Mouse (Mus musculus) midbrain, embryonic 13.5 days (tissue): Measurements from ENCODE around the gene Tardbp. TPM values are rescaled to one million over a fixed set of nuclear protein-coding genes. Genes with fewer than 3 reads are reported as not detected.

ENCODE experiments used
- ATAC-seq: fragments of 200-750 bp; cut with Nextera tagmentation; 2 replicates; pipeline ENCODE4 v1.8.0; 2017; ENCODE audit warnings: mild to moderate bottlenecking, moderate TSS enrichment, moderate library complexity
- H3K27ac ChIP-seq: fragments of 300-500 bp; sonication (generic); 2 replicates; pipeline ENCODE4 v1.5.1; 2015; ENCODE audit warnings: inconsistent platforms, mild to moderate bottlenecking, moderate library complexity
- H3K27me3 ChIP-seq: fragments of 300-500 bp; sonication (generic); 2 replicates; pipeline ENCODE4 v1.6.1; 2015; ENCODE audit warnings: mild to moderate bottlenecking, inconsistent platforms
- H3K36me3 ChIP-seq: fragments of 300-500 bp; sonication (generic); 2 replicates; pipeline ENCODE4 v1.6.1; 2015; ENCODE audit warnings: mild to moderate bottlenecking, inconsistent platforms
- H3K4me1 ChIP-seq: fragments of 300-500 bp; sonication (generic); replicated peaks from 2 replicates; pipeline ENCODE4 v1.6.1; 2015; ENCODE audit warnings: inconsistent platforms
- H3K4me2 ChIP-seq: fragments of 300-500 bp; sonication (generic); replicated peaks from 2 replicates; pipeline ENCODE4 v1.6.1; 2015; ENCODE audit warnings: moderate library complexity, mild to moderate bottlenecking, inconsistent platforms
- H3K4me3 ChIP-seq: fragments of 300-500 bp; sonication (generic); replicated peaks from 2 replicates; pipeline ENCODE4 v1.5.1; 2015; ENCODE audit warnings: mild to moderate bottlenecking, inconsistent platforms
- H3K9ac ChIP-seq: fragments of 300-500 bp; sonication (generic); replicated peaks from 2 replicates; pipeline ENCODE4 v1.6.1; 2015; ENCODE audit warnings: mild to moderate bottlenecking, inconsistent platforms
- H3K9me3 ChIP-seq: fragments of 300-500 bp; sonication (generic); 2 replicates; pipeline ENCODE4 v1.6.1; 2016; ENCODE audit warnings: mild to moderate bottlenecking, inconsistent platforms
- WGBS: fragments of 180-500 bp; shearing (Covaris S2); methylation state at CpG from one replicate; pipeline ENCODE4 v1.1.7; 2015; 5-methylcytosine and 5-hydroxymethylcytosine counted together
- polyA plus RNA-seq: library from polyadenylated mRNA; unstranded; fragments of >200 nt; fragmentation: Nextera tagmentation; extraction: Ambion mirVana; gene quantifications from 2 replicates; pipeline ENCODE4 v1.2.1, GENCODE M21; 2015

Gene Tardbp
- polyA plus RNA-seq, 1 experiment from 2014 or later = 283 TPM

DNA sequence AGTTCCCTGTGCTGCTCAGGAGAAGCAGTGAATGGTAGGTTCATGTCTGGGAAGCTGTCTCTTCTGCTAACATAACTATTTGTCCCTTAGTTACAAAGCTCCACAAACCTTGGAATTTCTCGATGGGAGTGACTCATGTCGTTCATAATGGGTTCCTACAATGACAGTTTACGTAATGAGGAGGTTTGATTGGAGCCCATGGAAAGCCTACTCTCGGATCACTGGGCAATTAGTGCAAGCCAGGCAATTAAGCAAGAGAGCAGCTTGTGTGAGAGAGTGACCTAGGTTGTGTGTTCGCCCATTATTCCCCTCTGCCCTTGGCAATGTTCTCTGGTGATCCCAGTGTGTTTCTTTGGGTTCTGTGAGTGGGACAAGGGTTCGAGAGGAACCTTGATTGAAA is 30.9 kb downstream of the Tardbp start:
- 82% methylated on average over 6 of the region's 6 CpGs for WGBS
- no peak overlapping the region for H3K4me2 ChIP-seq
- peaks cover 66% of the 10 kb centered on the region for H3K36me3 ChIP-seq
- no peak overlapping the region for H3K27ac ChIP-seq
- ATAC-seq = no peak
- no peaks in the 10 kb centered on the region for H3K9me3 ChIP-seq
- no peak overlapping the region for H3K4me3 ChIP-seq
- peaks cover 14% of the 10 kb centered on the region for H3K4me1 ChIP-seq
- no peak overlapping the region for H3K9ac ChIP-seq
- no peaks in the 10 kb centered on the region for H3K27me3 ChIP-seq

DNA sequence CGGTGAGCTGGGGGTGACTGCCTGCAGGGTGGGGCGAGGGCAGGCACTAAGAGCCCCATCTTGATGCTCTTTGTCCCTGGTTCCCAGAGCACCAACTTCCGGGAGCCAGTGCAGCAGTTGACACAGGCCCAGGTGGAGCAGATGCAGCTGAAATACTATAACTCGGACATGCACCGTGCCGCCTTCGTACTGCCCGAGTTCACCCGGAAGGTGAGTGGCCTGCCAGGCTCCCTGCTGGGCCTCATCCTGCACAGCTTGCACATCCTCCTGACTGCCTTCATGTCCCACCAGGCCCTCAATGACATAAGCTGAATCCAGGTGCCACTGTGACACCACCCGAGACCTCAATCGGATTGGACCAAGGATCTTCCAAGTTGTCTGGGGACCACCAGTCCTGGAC is 32.8 kb downstream of the Tardbp start:
- WGBS = 96% methylated on average over 11 of the region's 11 CpGs
- Histone ChIP-seq H3K4me3 (no peak overlapping the region), H3K27me3 (no peaks in the 10 kb centered on the region), H3K27ac (no peak overlapping the region), H3K9me3 (no peaks in the 10 kb centered on the region), H3K36me3 (peaks cover 61% of the 10 kb centered on the region), H3K9ac (no peak overlapping the region), H3K4me2 (no peak overlapping the region), H3K4me1 (peaks cover 18% of the 10 kb centered on the region)
- no peak for ATAC-seq

DNA sequence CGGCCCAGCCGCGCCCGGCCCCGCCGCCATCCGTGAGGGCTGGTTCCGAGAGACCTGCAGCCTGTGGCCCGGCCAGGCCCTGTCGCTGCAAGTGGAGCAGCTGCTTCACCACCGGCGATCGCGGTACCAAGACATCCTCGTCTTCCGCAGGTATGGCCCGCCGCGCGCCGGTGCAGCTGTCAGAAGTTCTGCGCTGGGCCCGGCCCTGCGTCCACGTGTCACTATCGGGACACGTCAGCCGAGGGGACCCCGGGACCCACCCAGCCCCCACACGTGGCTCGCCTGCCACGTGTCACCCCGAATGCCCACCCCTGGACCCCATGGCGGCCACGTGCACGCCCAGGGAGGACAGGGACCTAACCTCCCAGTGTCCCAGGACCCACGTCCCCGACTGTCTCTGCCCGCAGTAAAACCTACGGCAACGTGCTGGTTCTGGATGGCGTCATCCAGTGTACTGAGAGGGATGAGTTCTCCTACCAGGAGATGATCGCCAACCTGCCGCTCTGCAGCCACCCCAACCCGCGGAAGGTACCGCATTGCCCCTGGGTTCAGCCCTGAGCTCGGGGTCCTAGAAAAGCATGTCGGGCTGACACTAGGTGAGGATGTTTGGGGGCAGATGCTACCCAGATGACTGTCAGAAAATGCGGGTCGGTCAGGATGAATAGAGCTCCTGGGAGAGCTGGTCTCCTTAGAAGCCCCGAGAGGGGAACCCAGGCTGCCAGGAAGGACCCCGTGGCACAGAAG is 35.0 kb downstream of the Tardbp start:
- Histone ChIP-seq H3K36me3 (peaks cover 40% of the 10 kb centered on the region), H3K4me3 (peak overlapping the region; percentile 95), H3K4me1 (peaks cover 18% of the 10 kb centered on the region), H3K4me2 (peak overlapping the region; percentile 96), H3K27me3 (no peaks in the 10 kb centered on the region), H3K9me3 (no peaks in the 10 kb centered on the region), H3K9ac (peak overlapping the region; percentile 84), H3K27ac (peak overlapping the region; percentile 51; the same call in 1 of the 2 replicates)
- under 1% methylated on average over 53 of the region's 53 CpGs for WGBS
- ATAC-seq = peak; percentile 79

- H3K4me2 ChIP-seq = peak within 1 kb of the TSS; percentile 96
- peaks cover 34% of the 10 kb centered on the region for H3K36me3 ChIP-seq
- H3K9me3 ChIP-seq = no peaks in the 10 kb centered on the region
- WGBS = under 1% methylated on average over 39 of the region's 50 CpGs
- peak within 1 kb of the TSS; percentile 95 for H3K4me3 ChIP-seq
- peaks cover 18% of the 10 kb centered on the region for H3K4me1 ChIP-seq
- ATAC-seq = peak; percentile 99
- peak within 1 kb of the TSS; percentile 84 for H3K9ac ChIP-seq
- H3K27me3 ChIP-seq = no peaks in the 10 kb centered on the region
- H3K27ac ChIP-seq = peak within 1 kb of the TSS; percentile 74
Measured at GRCm38 (mm10) chr4:148591171-148591630, 35.6 kb downstream of the Tardbp start, which contains the start of gene Srm. TSS of gene Srm (plus strand) at chr4:148591503.

GRCm38 (mm10) chr4:148590421-148591170 is 36.2 kb downstream of the Tardbp start:
- Histone ChIP-seq H3K27me3 (no peaks in the 10 kb centered on the region), H3K4me1 (peaks cover 18% of the 10 kb centered on the region), H3K9me3 (no peaks in the 10 kb centered on the region), H3K27ac (peak overlapping the region; percentile 74), H3K4me2 (peak overlapping the region; percentile 96), H3K9ac (peak overlapping the region; percentile 63; the same call in 1 of the 2 replicates), H3K36me3 (peaks cover 28% of the 10 kb centered on the region), H3K4me3 (peak overlapping the region; percentile 95)
- no peak; the same call in 1 of the 2 replicates for ATAC-seq
- 7% methylated on average over 18 of the region's 18 CpGs for WGBS

DNA sequence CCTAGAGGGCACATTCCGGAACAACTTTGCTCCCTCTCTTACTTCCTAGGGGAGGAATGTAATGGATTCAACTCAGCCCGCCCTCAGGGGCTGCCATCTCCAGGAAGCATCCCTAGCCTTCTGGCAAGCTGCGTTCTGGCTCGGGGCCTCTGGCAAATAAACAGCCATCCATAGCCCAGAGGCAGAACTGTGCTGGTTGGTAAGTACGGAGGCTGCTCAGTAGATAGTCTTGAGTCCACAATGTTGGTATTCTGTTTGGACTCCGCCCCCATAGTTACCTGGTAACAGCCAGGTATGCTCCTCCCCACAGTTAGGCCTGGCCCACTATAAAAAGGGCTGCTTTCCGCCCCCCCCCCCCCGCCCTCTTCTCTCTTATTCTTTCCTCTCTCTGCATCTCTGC is 37.3 kb downstream of the Tardbp start:
- Histone ChIP-seq H3K9me3 (no peaks in the 10 kb centered on the region), H3K9ac (no peak overlapping the region), H3K27me3 (no peaks in the 10 kb centered on the region), H3K4me1 (peaks cover 18% of the 10 kb centered on the region), H3K4me3 (no peak overlapping the region), H3K36me3 (peaks cover 18% of the 10 kb centered on the region), H3K27ac (no peak overlapping the region), H3K4me2 (no peak overlapping the region)
- 73% methylated on average over 6 of the region's 8 CpGs for WGBS
- no peak for ATAC-seq

DNA sequence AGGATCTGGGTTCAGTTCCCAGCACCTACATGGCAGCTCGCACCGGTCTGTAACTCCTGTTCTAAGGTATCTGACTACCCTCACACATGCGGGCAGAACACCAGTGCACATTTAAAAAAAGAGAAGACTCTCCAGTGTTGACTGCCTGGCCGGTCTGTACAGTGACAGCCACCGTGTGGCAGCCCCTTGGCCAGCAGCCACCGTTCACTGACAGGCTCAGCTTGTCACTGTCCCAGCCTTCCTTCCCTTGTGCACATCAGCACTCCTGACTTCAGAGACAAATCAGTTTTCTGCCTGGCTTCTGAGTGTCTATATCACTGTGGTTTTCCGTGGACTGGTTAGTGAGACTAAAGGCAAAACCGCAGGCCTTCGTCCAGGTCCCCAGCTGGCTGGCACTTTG is 38.0 kb downstream of the Tardbp start:
- Histone ChIP-seq H3K4me3 (no peak overlapping the region), H3K36me3 (peaks cover 10% of the 10 kb centered on the region), H3K9me3 (no peaks in the 10 kb centered on the region), H3K9ac (no peak overlapping the region), H3K27me3 (no peaks in the 10 kb centered on the region), H3K4me1 (peaks cover 18% of the 10 kb centered on the region), H3K4me2 (no peak overlapping the region), H3K27ac (no peak overlapping the region)
- no peak for ATAC-seq
- WGBS = 85% methylated on average over 9 of the region's 9 CpGs

DNA sequence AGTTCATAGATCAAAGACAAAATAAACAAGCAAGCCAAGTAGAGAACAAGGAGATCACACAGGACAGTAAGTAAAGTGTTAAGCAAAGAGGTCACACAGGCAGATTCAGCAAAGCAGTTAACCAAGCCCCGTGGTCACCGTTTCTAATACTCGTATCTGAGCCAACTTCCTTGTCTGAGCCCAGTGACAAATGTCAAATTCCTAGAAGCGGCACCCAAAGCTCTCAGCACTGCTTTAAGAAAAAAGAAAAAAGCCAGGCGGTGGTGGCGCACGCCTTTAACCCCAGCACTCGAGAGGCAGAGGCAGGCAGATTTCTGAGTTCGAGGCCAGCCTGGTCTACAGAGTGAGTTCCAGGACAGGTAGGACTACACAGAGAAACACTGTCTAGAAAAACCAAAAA is 40.2 kb downstream of the Tardbp start:
- no peak for ATAC-seq
- Histone ChIP-seq H3K27me3 (no peaks in the 10 kb centered on the region), H3K9me3 (no peaks in the 10 kb centered on the region), H3K9ac (no peak overlapping the region), H3K4me2 (no peak overlapping the region), H3K27ac (no peak overlapping the region), H3K4me3 (no peak overlapping the region), H3K36me3 (peaks cover 18% of the 10 kb centered on the region), H3K4me1 (0 out of 2 replicates have a peak, but pooled peaks cover 4% of the 10 kb centered on the region)
- 86% methylated on average over 9 of the region's 9 CpGs for WGBS

GRCm38 (mm10) chr4:148583257-148583656 is 43.6 kb downstream of the Tardbp start:
- Histone ChIP-seq H3K9me3 (no peaks in the 10 kb centered on the region), H3K36me3 (peaks cover 52% of the 10 kb centered on the region)

GRCm38 (mm10) chr4:148581422-148581821 is 45.4 kb downstream of the Tardbp start:
- no peak overlapping the region for H3K9ac ChIP-seq
- no peaks in the 10 kb centered on the region for H3K4me1 ChIP-seq
- no peak overlapping the region for H3K4me2 ChIP-seq
- no peak overlapping the region for H3K4me3 ChIP-seq
- 93% methylated on average over 5 of the region's 5 CpGs for WGBS
- H3K9me3 ChIP-seq = no peaks in the 10 kb centered on the region
- no peaks in the 10 kb centered on the region for H3K27me3 ChIP-seq
- H3K27ac ChIP-seq = no peak overlapping the region
- peaks cover 70% of the 10 kb centered on the region for H3K36me3 ChIP-seq
- ATAC-seq = no peak

More at GRCm38 (mm10) chr4:148583257-148583656, 43.6 kb downstream of the Tardbp start:
- Histone ChIP-seq H3K27ac (no peak overlapping the region), H3K4me2 (no peak overlapping the region), H3K4me3 (no peak overlapping the region), H3K27me3 (no peaks in the 10 kb centered on the region), H3K9ac (no peak overlapping the region), H3K4me1 (no peaks in the 10 kb centered on the region)
- ATAC-seq = no peak
- 86% methylated on average over 4 of the region's 4 CpGs for WGBS

DNA sequence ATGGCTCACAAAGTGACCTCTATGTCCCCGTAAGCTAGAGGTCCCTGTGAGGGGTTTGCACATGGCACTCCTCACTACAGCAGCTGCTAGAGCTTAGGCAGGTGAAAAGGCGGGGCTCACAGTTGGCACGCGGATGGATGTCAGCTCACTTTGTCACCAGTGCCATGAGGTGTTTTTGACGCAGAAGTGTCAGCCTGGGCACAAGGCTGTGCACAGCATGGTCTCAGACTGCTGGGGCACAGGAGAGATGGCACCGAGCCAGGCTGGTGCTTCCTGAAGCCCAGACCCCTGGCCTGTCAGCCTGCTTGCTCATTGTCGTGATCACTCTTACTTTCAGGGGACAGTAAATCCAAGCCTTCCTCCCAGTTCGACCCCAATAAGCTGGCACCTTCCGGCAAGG is 46.1 kb downstream of the Tardbp start:
- no peaks in the 10 kb centered on the region for H3K27me3 ChIP-seq
- no peak overlapping the region for H3K4me2 ChIP-seq
- peaks cover 77% of the 10 kb centered on the region for H3K36me3 ChIP-seq
- H3K4me1 ChIP-seq = no peaks in the 10 kb centered on the region
- no peak overlapping the region for H3K9ac ChIP-seq
- no peak overlapping the region for H3K4me3 ChIP-seq
- ATAC-seq = no peak
- 91% methylated on average over 9 of the region's 9 CpGs for WGBS
- H3K9me3 ChIP-seq = no peaks in the 10 kb centered on the region
- no peak overlapping the region for H3K27ac ChIP-seq

DNA sequence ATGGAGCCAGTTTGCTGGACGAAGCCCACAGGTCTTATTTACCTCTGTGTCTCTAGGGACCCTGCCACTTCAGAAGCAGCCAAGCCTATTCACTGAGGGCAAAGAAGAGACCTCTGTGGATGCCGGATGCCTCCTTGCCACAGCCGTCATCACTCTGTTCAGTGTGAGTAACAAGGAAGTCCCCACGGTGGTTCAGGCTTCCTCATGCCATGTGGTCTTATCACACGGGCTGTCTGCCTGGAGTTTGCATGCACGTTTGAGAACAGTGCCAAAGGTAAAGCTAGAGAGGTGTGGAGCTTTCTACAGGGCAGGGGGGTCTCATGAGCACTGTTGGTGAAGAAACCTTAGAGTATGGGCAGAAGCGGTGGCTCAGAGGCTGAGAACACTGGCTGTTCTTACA is 53.6 kb downstream of the Tardbp start:
- Histone ChIP-seq H3K9ac (no peak overlapping the region), H3K4me3 (no peak overlapping the region), H3K4me2 (no peak overlapping the region), H3K9me3 (no peaks in the 10 kb centered on the region), H3K27ac (no peak overlapping the region), H3K27me3 (no peaks in the 10 kb centered on the region), H3K36me3 (peaks cover 97% of the 10 kb centered on the region), H3K4me1 (no peaks in the 10 kb centered on the region)
- 96% methylated on average over 7 of the region's 7 CpGs for WGBS
- no peak for ATAC-seq
